Mouse (Mus musculus) cortical plate, adult 2 months (tissue): ENCODE results near the gene Cpd. TPM values are rescaled to one million over a fixed set of nuclear protein-coding genes. Genes with fewer than 3 reads are reported as not detected.

Experiments used
- H3K27ac ChIP-seq: fragments of 200-500 bp; 2 replicates; pipeline ENCODE4 v1.5.1; 2012; ENCODE audit warnings: low read length, control low read depth, inconsistent platforms; ENCODE audit not compliant: insufficient read depth
- H3K4me1 ChIP-seq: fragments of 200-500 bp; 2 replicates; pipeline ENCODE4 v1.6.1; 2011; ENCODE audit warnings: low read length; ENCODE audit not compliant: control insufficient read depth, insufficient read depth
- H3K4me3 ChIP-seq: fragments of 200-500 bp; 2 replicates; pipeline ENCODE4 v1.5.1; 2011; ENCODE audit warnings: mild to moderate bottlenecking, low read length, control low read depth; ENCODE audit not compliant: insufficient read depth
- CTCF ChIP-seq: fragments of 200-500 bp; IDR thresholded peaks from 2 replicates; pipeline ENCODE4 v1.5.1; 2011; ENCODE audit warnings: mild to moderate bottlenecking, control low read depth, low read length; ENCODE audit not compliant: insufficient read depth; ENCODE audit errors: extremely low read depth
- POLR2A ChIP-seq: fragments of 200-500 bp; IDR thresholded peaks from 2 replicates; pipeline ENCODE4 v1.6.1; 2011; ENCODE audit warnings: mild to moderate bottlenecking, low read length, control low read depth; ENCODE audit not compliant: insufficient read depth; ENCODE audit errors: extremely low read depth
- polyA plus RNA-seq: library from polyadenylated mRNA; depleted of rRNA; stranded (reverse); fragments of >200 nt; gene quantifications from 2 replicates; pipeline ENCODE4 v1.2.3, GENCODE M21; 2012

Gene Cpd
- polyA plus RNA-seq, 1 experiment, result 30.5 TPM

DNA sequence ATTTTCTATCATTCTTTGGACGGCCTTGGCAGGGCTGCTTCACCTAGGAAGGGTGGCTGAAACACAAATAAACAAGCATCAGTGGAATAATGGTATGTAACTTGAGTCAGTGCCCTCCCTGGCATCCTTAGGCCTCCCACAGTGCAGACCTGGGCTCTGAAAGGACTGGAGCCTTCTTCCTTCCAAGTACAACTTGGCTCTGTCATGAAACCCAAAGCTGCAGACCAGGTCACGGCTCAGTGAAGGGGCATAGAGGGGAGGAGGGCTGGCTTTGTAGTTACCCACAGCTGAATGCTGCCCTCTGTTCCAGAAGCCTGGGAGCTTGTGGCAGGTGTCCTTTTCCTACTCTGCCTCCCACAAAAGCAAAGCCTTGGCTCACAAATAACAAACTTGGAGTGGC is 2.8 kb upstream of the Cpd start:
- H3K4me1 ChIP-seq, result peaks cover 3% of the 10 kb centered on the region
- no peak overlapping the region for H3K4me3 ChIP-seq
- no peak overlapping the region for H3K27ac ChIP-seq
- no peak for TF ChIP-seq POLR2A
- no peak for TF ChIP-seq CTCF

DNA sequence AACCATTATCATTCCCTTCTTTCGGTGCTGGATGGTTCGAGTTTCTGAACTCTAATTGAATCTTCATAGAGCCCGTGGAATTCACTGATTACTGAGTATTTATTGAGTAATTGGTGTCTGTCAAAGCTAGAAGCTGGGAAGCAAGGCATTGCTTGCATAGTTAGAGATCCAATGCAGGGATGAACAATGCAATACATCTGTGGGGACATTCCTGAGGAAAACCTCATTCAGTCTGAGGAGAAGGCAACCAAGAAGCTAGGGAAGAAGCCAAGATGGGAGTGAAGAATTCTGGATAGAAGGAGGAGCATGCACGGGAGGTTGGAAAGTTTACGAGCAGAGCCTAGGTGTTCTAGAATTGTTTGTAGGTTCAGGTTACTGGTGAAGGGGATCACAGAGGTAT is 1.3 kb upstream of the Cpd start:
- Histone ChIP-seq H3K27ac (no peak overlapping the region), H3K4me3 (no peak overlapping the region), H3K4me1 (peaks cover 5% of the 10 kb centered on the region)
- TF ChIP-seq POLR2A (no peak), CTCF (no peak)

DNA sequence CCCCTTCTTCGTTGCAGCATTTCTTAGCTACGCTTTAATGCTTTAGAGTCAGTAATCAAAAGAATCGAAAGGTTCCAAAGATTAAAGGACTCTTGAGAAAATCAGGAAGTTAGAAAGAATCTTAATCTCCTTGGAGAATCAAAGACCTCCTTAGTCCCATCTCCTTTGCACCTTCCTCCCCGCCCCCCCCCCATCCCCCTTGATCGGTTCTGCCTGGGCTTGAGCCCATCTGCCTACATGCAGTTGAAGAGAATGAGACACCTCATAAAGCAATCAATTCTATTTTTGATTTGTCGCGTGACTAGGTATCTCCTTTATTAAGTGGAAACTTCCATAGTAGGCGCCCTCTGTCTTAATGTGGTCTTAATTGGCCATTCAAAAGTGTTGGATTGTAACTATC is 536 bp upstream of the Cpd start:
- peaks cover 5% of the 10 kb centered on the region for H3K4me1 ChIP-seq
- H3K27ac ChIP-seq, result no peak overlapping the region
- no peak for TF ChIP-seq CTCF
- TF ChIP-seq POLR2A, result no peak
- H3K4me3 ChIP-seq, result peak overlapping the region; percentile 91; the same call in 1 of the 2 replicates

DNA sequence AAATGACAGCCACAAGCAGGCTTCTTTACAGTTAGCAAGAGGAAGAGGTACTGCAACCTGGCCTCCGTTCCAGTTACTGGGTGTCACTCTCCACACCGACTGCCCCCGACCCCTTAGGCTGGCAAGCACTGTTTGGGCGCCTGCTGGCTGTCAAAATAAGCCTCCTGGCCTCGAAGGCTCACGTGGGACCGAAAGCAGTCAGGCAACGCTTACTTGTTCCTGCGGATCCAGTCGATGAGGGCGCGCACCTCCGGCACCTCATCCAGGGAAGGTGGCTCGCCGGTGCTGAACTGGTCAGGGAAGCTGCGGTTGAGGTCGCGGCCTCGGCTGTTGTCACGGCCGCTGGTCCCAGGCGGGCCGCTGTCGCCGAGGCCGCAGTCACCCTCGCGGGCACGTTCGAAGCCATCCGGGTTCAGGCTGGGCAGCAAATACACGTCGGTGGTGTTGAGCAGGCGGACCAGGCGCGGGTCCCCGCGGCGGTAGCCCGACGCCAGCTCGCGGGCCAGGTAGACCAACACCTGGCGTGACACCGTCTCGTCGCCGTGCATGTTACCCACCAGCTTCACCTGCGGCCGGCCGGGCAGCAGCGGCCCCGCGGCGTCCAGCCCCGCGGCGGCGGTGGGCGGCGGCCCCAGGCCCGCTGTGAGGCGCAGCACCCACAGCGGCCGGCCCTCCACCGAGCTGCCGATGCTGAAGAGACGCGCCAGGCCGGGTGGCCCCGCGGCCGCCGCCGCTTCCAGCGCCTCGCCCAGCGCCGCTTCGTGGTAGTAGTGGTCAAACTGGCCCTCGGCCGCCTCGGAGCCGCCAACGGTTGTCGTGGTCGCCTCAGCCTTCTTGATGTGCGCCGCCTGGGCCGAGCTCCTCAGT is 574 bp downstream of the Cpd start:
- no peak for TF ChIP-seq CTCF
- TF ChIP-seq POLR2A, result 0 out of 2 replicates have a peak, but pooled peaks have one; percentile 12
- peaks cover 5% of the 10 kb centered on the region for H3K4me1 ChIP-seq
- H3K4me3 ChIP-seq, result peak overlapping the region; percentile 91
- peak overlapping the region; percentile 84 for H3K27ac ChIP-seq

DNA sequence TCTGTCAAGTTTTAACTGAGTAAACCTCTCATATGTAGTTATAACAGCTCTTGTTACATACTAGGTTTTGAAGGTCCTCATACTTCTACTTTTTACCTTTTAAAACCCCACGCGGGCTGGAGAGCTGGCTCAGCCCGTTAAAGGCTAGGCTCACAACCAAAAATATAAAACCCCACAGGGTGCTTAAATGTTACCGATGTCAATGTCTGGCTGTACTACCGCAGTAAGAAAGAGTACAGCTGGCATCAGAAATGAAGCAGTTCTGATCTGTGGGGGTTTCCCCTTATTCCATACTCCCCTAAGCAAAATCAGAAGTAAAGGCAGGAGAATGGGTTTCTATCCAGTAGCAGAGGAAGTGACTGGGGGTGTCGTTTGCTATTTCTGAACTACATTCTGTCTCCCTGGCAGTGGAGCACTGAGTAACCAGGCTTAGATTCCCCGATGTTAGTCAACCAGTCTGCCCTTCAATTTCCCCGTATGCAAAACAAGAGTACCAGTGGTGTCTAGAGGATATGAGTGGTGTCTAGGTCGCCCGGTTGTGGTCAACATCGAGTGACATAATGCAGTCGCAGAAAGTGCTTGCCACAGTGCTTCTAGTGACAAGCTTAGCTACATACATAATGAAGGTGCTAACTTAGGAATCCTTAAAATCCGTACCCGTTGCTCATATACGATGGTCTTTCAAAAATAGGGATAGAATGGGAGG is 1.4 kb downstream of the Cpd start:
- peak overlapping the region; percentile 91 for H3K4me3 ChIP-seq
- H3K4me1 ChIP-seq, result peaks cover 5% of the 10 kb centered on the region
- TF ChIP-seq POLR2A (0 out of 2 replicates have a peak, but pooled peaks have one; percentile 32), CTCF (no peak)
- H3K27ac ChIP-seq, result peak overlapping the region; percentile 84

DNA sequence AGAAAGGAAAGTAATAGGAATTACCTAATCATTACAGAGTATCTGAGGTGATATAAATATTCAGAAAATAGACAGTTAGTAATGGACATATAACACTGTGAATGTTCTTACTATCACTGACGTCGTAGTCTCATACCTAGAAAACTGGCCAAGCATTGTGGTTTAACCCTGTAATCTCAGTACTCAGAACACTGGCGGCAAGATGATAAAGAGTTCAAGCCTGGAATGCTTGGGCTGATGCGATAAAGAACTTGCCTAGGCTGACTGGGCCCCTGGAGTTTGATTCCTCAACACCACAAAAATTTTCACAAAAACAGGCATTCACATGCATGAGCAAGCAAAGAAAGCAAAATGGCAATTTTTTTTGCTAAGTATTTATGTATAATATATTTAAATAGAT is 8.2 kb downstream of the Cpd start:
- 0 out of 2 replicates have a peak, but pooled peaks cover 3% of the 10 kb centered on the region for H3K4me1 ChIP-seq
- H3K27ac ChIP-seq, result no peak overlapping the region
- H3K4me3 ChIP-seq, result no peak overlapping the region
- TF ChIP-seq CTCF (no peak), POLR2A (no peak)

DNA sequence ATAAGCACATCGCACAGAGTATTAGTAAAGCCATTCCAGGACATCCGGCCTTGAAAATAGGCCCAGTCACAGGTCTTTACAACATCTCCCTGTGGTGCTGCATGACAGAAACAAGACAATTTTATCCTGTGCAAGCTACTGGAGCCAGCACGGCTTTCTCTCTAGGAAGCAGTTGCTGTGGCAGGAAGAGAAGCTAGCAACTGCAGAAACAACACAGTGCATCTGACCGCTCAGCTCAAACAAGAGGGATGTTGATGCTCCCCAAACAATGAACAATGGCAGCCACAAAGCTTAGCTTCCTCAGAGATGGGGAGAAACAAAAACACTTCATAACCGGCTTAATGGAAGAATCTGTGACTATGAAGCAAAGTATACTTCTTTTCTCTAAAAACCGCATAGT is 10.5 kb downstream of the Cpd start:
- TF ChIP-seq CTCF (no peak), POLR2A (no peak)
- Histone ChIP-seq H3K27ac (peak overlapping the region; percentile 2; the same call in 1 of the 2 replicates), H3K4me3 (no peak overlapping the region), H3K4me1 (0 out of 2 replicates have a peak, but pooled peaks cover 3% of the 10 kb centered on the region)

DNA sequence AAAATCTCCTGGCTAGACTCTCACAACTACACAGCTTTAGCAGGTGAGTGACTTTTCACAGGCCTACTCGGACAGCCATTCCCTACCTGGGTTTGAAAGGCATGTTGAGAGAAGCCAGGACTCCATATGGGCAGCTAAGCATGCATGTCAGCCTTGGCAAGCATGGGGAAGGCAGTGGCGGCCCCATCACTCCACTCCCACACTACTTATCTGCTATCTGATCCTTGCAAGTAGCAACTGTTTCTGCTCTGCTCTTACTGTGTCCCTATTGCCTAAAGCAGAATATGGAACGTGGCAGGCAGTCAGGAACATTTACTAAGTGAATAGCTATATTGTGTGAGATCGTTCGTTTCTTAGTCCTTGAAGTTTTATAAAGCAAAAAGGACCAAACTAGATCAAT is 10.9 kb downstream of the Cpd start:
- Histone ChIP-seq H3K4me1 (0 out of 2 replicates have a peak, but pooled peaks cover 3% of the 10 kb centered on the region), H3K4me3 (no peak overlapping the region), H3K27ac (no peak overlapping the region; the same call in 1 of the 2 replicates)
- TF ChIP-seq CTCF (no peak), POLR2A (no peak)

DNA sequence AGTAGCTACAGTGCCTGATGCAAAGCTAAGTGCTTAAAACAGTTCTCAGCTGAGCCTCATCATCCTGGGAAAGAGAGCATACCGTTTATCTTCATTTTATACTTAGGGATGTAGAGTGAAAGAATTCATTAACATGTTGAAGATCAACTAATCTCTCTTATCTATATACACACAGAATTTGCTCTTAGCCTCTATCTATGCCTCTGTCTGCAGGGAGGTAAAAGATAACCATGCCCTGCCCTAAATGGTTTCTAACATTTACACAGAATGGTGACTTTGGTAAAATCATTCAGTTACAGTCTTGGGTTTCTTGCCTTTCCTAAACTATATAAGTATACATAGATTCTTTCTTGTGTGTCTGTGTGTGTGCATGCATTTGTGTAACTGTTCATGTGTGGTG is 12.2 kb downstream of the Cpd start:
- H3K27ac ChIP-seq, result no peak overlapping the region
- H3K4me1 ChIP-seq, result 0 out of 2 replicates have a peak, but pooled peaks cover 3% of the 10 kb centered on the region
- no peak for TF ChIP-seq CTCF
- H3K4me3 ChIP-seq, result no peak overlapping the region

DNA sequence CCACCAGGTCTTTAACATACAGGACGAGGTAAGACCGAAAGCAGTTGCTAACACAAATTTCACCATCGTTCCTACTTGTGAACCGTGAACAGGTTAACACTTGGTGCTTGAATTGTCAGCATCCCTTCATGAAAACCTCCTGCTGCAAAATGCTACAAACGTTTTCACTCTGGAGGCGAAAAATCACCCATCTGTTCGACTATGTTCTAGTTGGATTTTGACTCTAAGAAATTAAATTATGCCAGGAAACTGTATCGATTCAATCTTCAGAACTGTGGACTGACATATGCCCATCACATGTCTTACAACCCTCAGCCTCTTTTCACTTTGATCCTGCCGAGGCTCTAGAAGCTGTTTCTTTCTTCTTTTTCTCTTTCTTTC is 21.9 kb downstream of the Cpd start:
- Histone ChIP-seq H3K4me3 (no peak overlapping the region), H3K4me1 (peaks cover 2% of the 10 kb centered on the region), H3K27ac (no peak overlapping the region)
- no peak for TF ChIP-seq POLR2A
- TF ChIP-seq CTCF, result no peak
